Mouse (Mus musculus): ENCODE data around the gene Ubr1. TPM values are rescaled to one million over a fixed set of nuclear protein-coding genes. Genes with fewer than 3 reads are reported as not detected.

Ubr1 gene
- polyA plus RNA-seq (2012; rRNA removed), result 6.2 and 10.6 TPM in 2 replicates

GRCm38 (mm10) chr2:120970559-120971080, at the start of gene Ubr1:
Gene Ubr1 (minus strand): TSS chr2:120970715.

GRCm38 (mm10) chr2:121007925-121008663, 37.6 kb upstream of the Ubr1 start, which contains the start of gene Ccndbp1:
Gene Ccndbp1 (plus strand): TSS chr2:121008403.

GRCm38 (mm10) chr2:120976990-120977925, 6.7 kb upstream of the Ubr1 start, which contains the start of gene Tmem62:
Gene Tmem62 (plus strand): TSS chr2:120977017.

DNA sequence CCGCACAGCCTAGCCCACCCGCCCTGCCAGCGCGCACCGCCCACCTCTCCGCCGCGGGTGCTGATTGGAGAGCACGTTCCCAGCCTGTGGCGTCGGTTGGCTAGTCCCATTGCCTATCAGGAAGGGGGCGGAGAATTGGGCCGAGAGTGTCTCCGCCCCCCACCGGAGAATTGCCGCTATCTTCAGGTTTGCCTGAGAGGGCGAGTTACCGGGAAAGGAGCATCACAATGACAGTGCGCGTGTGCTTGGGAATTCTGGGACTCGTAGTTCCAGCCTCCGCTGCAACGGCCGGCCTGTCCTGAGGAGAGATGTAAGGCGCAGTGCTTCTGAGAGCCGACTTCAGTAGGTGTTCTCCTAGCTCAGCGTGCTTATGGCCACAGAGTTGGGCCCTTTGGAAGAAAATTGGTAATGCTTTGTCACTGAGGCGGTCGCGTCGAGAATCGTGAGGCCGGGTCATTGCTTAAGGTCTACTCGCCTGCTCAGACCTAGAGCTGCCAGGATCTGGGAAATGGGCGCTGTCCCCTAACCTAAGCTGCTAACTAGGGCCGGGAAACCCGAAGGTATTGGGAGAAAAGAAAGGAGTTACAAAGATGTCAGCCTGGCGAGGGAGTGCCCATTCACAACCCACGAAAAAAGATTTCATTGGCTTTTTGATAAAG, 120.0 kb downstream of the Ubr1 start, which contains the start of gene Ttbk2:
TSS of gene Ttbk2 (minus strand) at position 181 of the 659 bp plus-strand sequence.

GRCm38 (mm10) chr2:120849449-120850423, 120.8 kb downstream of the Ubr1 start, which contains the start of gene Cdan1:
Gene Cdan1 (minus strand): TSS chr2:120850128.

Other genes with a start within 250 kb of the Ubr1 start
- gene Cdan1, start 120.6 kb downstream of the Ubr1 start, polyA plus RNA-seq (2012; rRNA removed), result 4.7 and 8.0 TPM in 2 replicates
- 0.39 and 0.85 TPM in 2 replicates for gene Ttbk2, start 120.1 kb downstream of the Ubr1 start, polyA plus RNA-seq (2012; rRNA removed)
- 4.8 and 5.8 TPM in 2 replicates for gene Tmem62, start 6.3 kb upstream of the Ubr1 start, polyA plus RNA-seq (2012; rRNA removed)
- gene Ccndbp1, start 37.7 kb upstream of the Ubr1 start, polyA plus RNA-seq (2012; rRNA removed), result 3.7 and 4.2 TPM in 2 replicates
- 0.08 TPM in 1 of 2 replicates, not detected in the other for gene Epb42, start 66.4 kb upstream of the Ubr1 start, polyA plus RNA-seq (2012; rRNA removed)
- gene Tgm5, start 115.1 kb upstream of the Ubr1 start, polyA plus RNA-seq (2012; rRNA removed), result 0.43 and 0.76 TPM in 2 replicates
- gene Tgm7, start 139.1 kb upstream of the Ubr1 start, polyA plus RNA-seq (2012; rRNA removed), result 0.03 TPM in 1 of 2 replicates, not detected in the other
- gene Adal, start 169.7 kb upstream of the Ubr1 start, polyA plus RNA-seq (2012; rRNA removed), result 1.00 and 1.4 TPM in 2 replicates
- gene Lcmt2, start 169.9 kb upstream of the Ubr1 start, polyA plus RNA-seq (2012; rRNA removed), result 6.1 and 8.3 TPM in 2 replicates
- gene Tubgcp4, start 199.9 kb upstream of the Ubr1 start, polyA plus RNA-seq (2012; rRNA removed), result 8.8 and 11.5 TPM in 2 replicates
- gene Zscan29, start 200.4 kb upstream of the Ubr1 start, polyA plus RNA-seq (2012; rRNA removed), result 0.63 and 0.77 TPM in 2 replicates